ENCODE assay signal across 8 mouse cellular contexts in the genomic region with DNA sequence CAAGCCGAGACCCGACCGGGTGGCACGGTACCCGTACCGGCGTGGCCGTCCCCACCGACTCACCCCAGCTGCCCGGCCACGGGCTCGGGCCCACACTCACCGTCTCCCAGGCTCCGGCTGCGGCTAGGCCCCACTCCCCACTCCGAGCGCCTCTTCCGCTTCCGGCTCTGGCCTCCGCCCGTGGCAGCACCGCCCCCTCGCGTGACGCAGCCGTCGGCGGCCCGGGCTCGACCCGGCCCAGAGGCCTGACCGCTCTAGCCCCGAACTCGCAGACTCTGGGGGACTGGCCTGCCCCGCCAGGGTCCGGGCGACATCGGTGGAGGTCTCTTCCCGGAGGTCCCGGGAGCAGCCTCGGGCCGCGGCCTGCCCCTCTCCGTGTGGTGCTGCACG. TPM values are rescaled to one million over a fixed set of nuclear protein-coding genes. Genes with fewer than 3 reads are reported as not detected.
DNase-seq lines count a peak whose midpoint lies in the region; ATAC-seq and TF ChIP-seq lines count a peak whose summit lies in the region.

No protein-coding gene starts in this region.

- H3K4me3 ChIP-seq in ES-E14 (ENCODE audit: insufficient read depth in 1 of 2, low read depth in 1 of 2, low read length in 2 of 2, poor library complexity in 1 of 2, severe bottlenecking in 1 of 2): peak overlapping the region; percentile 78 to 98
- H3K4me3 ChIP-seq in forebrain, embryonic 14.5 days (ENCODE audit: low read depth, low read length): peak overlapping the region; percentile 94
- H3K4me3 ChIP-seq in neural tube, embryonic 14.5 days (ENCODE audit: low read depth, low read length): peak overlapping the region; percentile 89
- peak overlapping the region; percentile 89 for H3K4me3 ChIP-seq in testis, adult 2 months (ENCODE audit: control insufficient read depth, low read depth, low read length)

- TF ChIP-seq CTCF in testis, adult 2 months (IDR thresholded peaks at IDR 0.05; ENCODE audit: control insufficient read depth, insufficient read depth, insufficient replicate concordance, low read depth, low read length): no peak

- peak overlapping the region; percentile 89 for H3K9ac ChIP-seq in ES-E14 (ENCODE audit: insufficient read depth, low read depth, low read length, poor library complexity, severe bottlenecking)
- peak overlapping the region; percentile 98 for H3K9ac ChIP-seq in forebrain, embryonic 14.5 days (ENCODE audit: low read length)
- H3K9ac ChIP-seq in neural tube, embryonic 14.5 days (replicated peaks; ENCODE audit: low read depth, low read length): peak overlapping the region; percentile 98

- peak overlapping the region; percentile 91 for H3K4me2 ChIP-seq in forebrain, embryonic 14.5 days (ENCODE audit: low read length)
- peak overlapping the region; percentile 99 for H3K4me2 ChIP-seq in neural tube, embryonic 14.5 days (ENCODE audit: low read depth, low read length)

- WGBS in forebrain, embryonic 14.5 days: under 1% methylated on average over 44 of the region's 45 CpGs
- WGBS in large intestine, adult 2 months: under 1% methylated on average over 39 of the region's 45 CpGs
- 0% methylated on average over 37 of the region's 45 CpGs for WGBS in neural tube, embryonic 14.5 days

- no peaks in the 10 kb centered on the region for H3K27me3 ChIP-seq in forebrain, embryonic 14.5 days (replicated peaks; ENCODE audit: control insufficient read depth, insufficient read depth, low read length)
- H3K27me3 ChIP-seq in neural tube, embryonic 14.5 days (ENCODE audit: control insufficient read depth, insufficient read depth, low read length): no peaks in the 10 kb centered on the region
- no peaks in the 10 kb centered on the region for H3K27me3 ChIP-seq in testis, adult 2 months (ENCODE audit: control insufficient read depth, insufficient read depth, low read length)

- peaks cover 8% of the 10 kb centered on the region for H3K36me3 ChIP-seq in ES-E14 (ENCODE audit: control insufficient read depth, insufficient read depth, low read length, poor library complexity, severe bottlenecking)
- peaks cover 18% of the 10 kb centered on the region for H3K36me3 ChIP-seq in forebrain, embryonic 14.5 days (ENCODE audit: control insufficient read depth, insufficient read depth, low read length)
- H3K36me3 ChIP-seq in neural tube, embryonic 14.5 days (ENCODE audit: control insufficient read depth, insufficient read depth, low read length): peaks cover 10% of the 10 kb centered on the region
- H3K36me3 ChIP-seq in testis, adult 2 months (ENCODE audit: control insufficient read depth, insufficient read depth, low read length): no peaks in the 10 kb centered on the region; the same call in 1 of the 2 replicates

- in situ Hi-C loops in ES-E14 (cut with MboI; ENCODE audit: low sequenced_read_pairs in 2 of 2, unreplicated experiment in 2 of 2): no loop called here

- intact Hi-C loops in heart, postnatal 14 days (cut with DNase I): loop anchor here (2.0 to 5.0 kb wide), 2 partner anchors 68 to 232 kb away; no protein-coding TSS in a partner anchor

- peak; percentile 86 for TF ChIP-seq POLR2A in testis, adult 2 months (IDR thresholded peaks at IDR 0.05; ENCODE audit: control insufficient read depth, low read depth, low read length)

- H3K27ac ChIP-seq in ES-E14 (ENCODE audit: insufficient read depth, low read depth, low read length, poor library complexity, severe bottlenecking): no peak overlapping the region
- H3K27ac ChIP-seq in forebrain, embryonic 14.5 days (ENCODE audit: low read depth, low read length): peak overlapping the region; percentile 99
- peak overlapping the region; percentile 100 for H3K27ac ChIP-seq in neural tube, embryonic 14.5 days (ENCODE audit: low read depth, low read length)
- peak overlapping the region; percentile 87 for H3K27ac ChIP-seq in testis, adult 2 months (ENCODE audit: control insufficient read depth, insufficient read depth, low read depth, low read length)

- peak; percentile 93 for ATAC-seq in forebrain, embryonic 14.5 days
- peak; percentile 93 for ATAC-seq in neural tube, embryonic 14.5 days (ENCODE audit: low read depth)

- H3K4me1 ChIP-seq in ES-E14 (ENCODE audit: control insufficient read depth in 2 of 2, insufficient read depth in 2 of 2, low read length in 2 of 2, poor library complexity in 1 of 2): peaks cover 0 to 7% of the 10 kb centered on the region in 2 experiments; a peak in 1 of 4 replicates
- H3K4me1 ChIP-seq in forebrain, embryonic 14.5 days (ENCODE audit: control insufficient read depth, insufficient read depth, low read length): peaks cover 29% of the 10 kb centered on the region
- H3K4me1 ChIP-seq in neural tube, embryonic 14.5 days (ENCODE audit: control insufficient read depth, insufficient read depth, low read length): peaks cover 28% of the 10 kb centered on the region
- peaks cover 17% of the 10 kb centered on the region for H3K4me1 ChIP-seq in testis, adult 2 months (ENCODE audit: control insufficient read depth, insufficient read depth, low read length)

- H3K9me3 ChIP-seq in ES-E14 (ENCODE audit: control insufficient read depth, insufficient read depth, low read depth, low read length): no peaks in the 10 kb centered on the region
- no peaks in the 10 kb centered on the region for H3K9me3 ChIP-seq in forebrain, embryonic 14.5 days (replicated peaks; ENCODE audit: control insufficient read depth, low read length)
- no peaks in the 10 kb centered on the region for H3K9me3 ChIP-seq in neural tube, embryonic 14.5 days (ENCODE audit: control insufficient read depth, low read length)

- DNase-seq in ES-E14 (ENCODE audit: low read depth, low spot score): peak; percentile 78
- peak; percentile 89 for DNase-seq in cerebellum, adult 11 months
- peak; percentile 94 for DNase-seq in forebrain, embryonic 14.5 days (ENCODE audit: low spot score)
- DNase-seq in heart, postnatal 14 days: peak; percentile 98
- DNase-seq in large intestine, adult 2 months (ENCODE audit: low read depth, low spot score): peak; percentile 71
- peak; percentile 95 to 96 for DNase-seq in lung, adult 18-20 months

TF ChIP-seq in ES-E14, 5 proteins besides CTCF, POLR2A, EP300 and RAD21:
- peak; percentile 50; the same call in 1 of the 2 replicates for TF ChIP-seq HCFC1 (IDR thresholded peaks at IDR 0.05; ENCODE audit: borderline replicate concordance, insufficient read depth, low read length)
- TF ChIP-seq CHD2 (IDR thresholded peaks at IDR 0.05; ENCODE audit: low read depth, low read length): no peak
- TF ChIP-seq ZC3H11A (IDR thresholded peaks at IDR 0.05; ENCODE audit: borderline replicate concordance, low read depth, low read length): no peak
- TF ChIP-seq ZNF384 (IDR thresholded peaks at IDR 0.05; ENCODE audit: low read depth, low read length): no peak
TF ChIP-seq in ES-E14: peak in this region for 1.

RNA-seq across cellular contexts. Expression of a gene that starts 0.7 kb away (rescaled TPM):
- total RNA-seq in ES-E14 (2012; rRNA removed): 38.3 and 41.5 TPM in 2 replicates
- polyA plus RNA-seq in forebrain, embryonic 14.5 days (2014; fragmentation: Nextera tagmentation; extraction: Ambion mirVana): 92.3 and 94.9 TPM in 2 replicates
- 10 to 100 TPM; 32.7 to 40.8 TPM for total RNA-seq in heart, postnatal 14 days (2021)
- polyA plus RNA-seq in large intestine, adult 2 months (2012; rRNA removed): 84.3 and 90.5 TPM in 2 replicates
- 58.5 and 64.6 TPM in 2 replicates for polyA plus RNA-seq in neural tube, embryonic 14.5 days (2014; fragmentation: Nextera tagmentation; extraction: Ambion mirVana)
- polyA plus RNA-seq in testis, adult 2 months (2012; rRNA removed): 197 and 224 TPM in 2 replicates

RNA-seq across cellular contexts. Expression of a gene that starts 56.6 kb away (rescaled TPM):
- total RNA-seq in ES-E14 (2012; rRNA removed): 10.2 TPM in 2 replicates
- polyA plus RNA-seq in forebrain, embryonic 14.5 days (2014; fragmentation: Nextera tagmentation; extraction: Ambion mirVana): 27.5 and 28.9 TPM in 2 replicates
- 1 to 10 TPM; 6.6 to 7.4 TPM for total RNA-seq in heart, postnatal 14 days (2021)
- polyA plus RNA-seq in large intestine, adult 2 months (2012; rRNA removed): 10.1 and 11.6 TPM in 2 replicates
- polyA plus RNA-seq in neural tube, embryonic 14.5 days (2014; fragmentation: Nextera tagmentation; extraction: Ambion mirVana): 21.9 and 26.3 TPM in 2 replicates
- polyA plus RNA-seq in testis, adult 2 months (2012; rRNA removed): 8.0 and 8.1 TPM in 2 replicates
